Mouse (Mus musculus): Measurements from ENCODE around the gene Nat8.

GRCm38 (mm10) chr6:85825886-85826285 lies 6.0 kb downstream of the Nat8 start:
- TF ChIP-seq FLI1 (IDR thresholded peaks at IDR 0.05; ENCODE audit: low read length) (no peak), GATA1 (IDR thresholded peaks at IDR 0.05; ENCODE audit: borderline replicate concordance, low read length) (no peak)
